Mouse (Mus musculus) kidney, adult 9 months (tissue): Measurements from ENCODE around the gene Dtnbp1.

Experiments used
- DNase-seq: peaks from one replicate; pipeline ENCODE4 v3.0.0; 2022

Dtnbp1 gene

GRCm38 (mm10) chr13:44948320-44949250, 53.4 kb downstream of the Dtnbp1 start:
- no peak for DNase-seq

- DNase-seq, result no peak
These were observed 54.9 kb downstream of the Dtnbp1 start for GRCm38 (mm10) chr13:44946880-44947635.

GRCm38 (mm10) chr13:44943618-44944017, 58.3 kb downstream of the Dtnbp1 start:
- no peak for DNase-seq

GRCm38 (mm10) chr13:44939326-44940035, 62.5 kb downstream of the Dtnbp1 start:
- no peak for DNase-seq

GRCm38 (mm10) chr13:44937681-44938080, 64.3 kb downstream of the Dtnbp1 start:
- no peak for DNase-seq

GRCm38 (mm10) chr13:44933575-44933974, 68.4 kb downstream of the Dtnbp1 start:
- DNase-seq, result no peak

- no peak for DNase-seq
These were observed 69.4 kb downstream of the Dtnbp1 start for GRCm38 (mm10) chr13:44932307-44933264.

GRCm38 (mm10) chr13:44926311-44926710, 75.6 kb downstream of the Dtnbp1 start:
- no peak for DNase-seq

- no peak for DNase-seq
These were observed 76.8 kb downstream of the Dtnbp1 start for GRCm38 (mm10) chr13:44925173-44925572.

GRCm38 (mm10) chr13:44924042-44924441, 77.9 kb downstream of the Dtnbp1 start:
- DNase-seq, result peak; percentile 28

GRCm38 (mm10) chr13:44921721-44922120, 80.2 kb downstream of the Dtnbp1 start:
- no peak for DNase-seq

- DNase-seq, result no peak
These were observed 80.9 kb downstream of the Dtnbp1 start for GRCm38 (mm10) chr13:44921095-44921494.

- DNase-seq, result no peak
These were observed 83.7 kb downstream of the Dtnbp1 start for GRCm38 (mm10) chr13:44918269-44918668.

- DNase-seq, result no peak
These were observed 84.7 kb downstream of the Dtnbp1 start for GRCm38 (mm10) chr13:44917202-44917601.

GRCm38 (mm10) chr13:44915945-44916344, 86.0 kb downstream of the Dtnbp1 start:
- DNase-seq, result no peak

- DNase-seq, result no peak
These were observed 86.6 kb downstream of the Dtnbp1 start for GRCm38 (mm10) chr13:44915382-44915781.

GRCm38 (mm10) chr13:44913560-44913959, 88.4 kb downstream of the Dtnbp1 start:
- DNase-seq, result peak; percentile 85

- DNase-seq, result peak; percentile 65
These were observed 89.1 kb downstream of the Dtnbp1 start for GRCm38 (mm10) chr13:44912851-44913250.

GRCm38 (mm10) chr13:44908790-44909189, 93.2 kb downstream of the Dtnbp1 start:
- no peak for DNase-seq

- DNase-seq, result peak; percentile 87
These were observed 94.2 kb downstream of the Dtnbp1 start for GRCm38 (mm10) chr13:44907702-44908101.

- DNase-seq, result peak; percentile 79
These were observed 95.8 kb downstream of the Dtnbp1 start for GRCm38 (mm10) chr13:44906141-44906540.

- DNase-seq, result no peak
These were observed 97.7 kb downstream of the Dtnbp1 start for GRCm38 (mm10) chr13:44904271-44904670.
